Mouse (Mus musculus) kidney, adult 10 weeks (tissue): Measurements from ENCODE around the gene Mme. TPM values are rescaled to one million over a fixed set of nuclear protein-coding genes. Genes with fewer than 3 reads are reported as not detected.

Experiments
- polyA plus RNA-seq: library from polyadenylated mRNA; stranded (reverse); fragments of 350-450 nt; fragmentation: Illumina TruSeq; extraction: RNeasy Lipid Tissue Mini Kit (QIAGEN cat#74804); gene quantifications from one replicate; pipeline ENCODE4 v1.2.3, GENCODE M21; 2014; ENCODE audit warnings: low read depth, low replicate concordance

The Mme gene
- 429 TPM for polyA plus RNA-seq

DNA sequence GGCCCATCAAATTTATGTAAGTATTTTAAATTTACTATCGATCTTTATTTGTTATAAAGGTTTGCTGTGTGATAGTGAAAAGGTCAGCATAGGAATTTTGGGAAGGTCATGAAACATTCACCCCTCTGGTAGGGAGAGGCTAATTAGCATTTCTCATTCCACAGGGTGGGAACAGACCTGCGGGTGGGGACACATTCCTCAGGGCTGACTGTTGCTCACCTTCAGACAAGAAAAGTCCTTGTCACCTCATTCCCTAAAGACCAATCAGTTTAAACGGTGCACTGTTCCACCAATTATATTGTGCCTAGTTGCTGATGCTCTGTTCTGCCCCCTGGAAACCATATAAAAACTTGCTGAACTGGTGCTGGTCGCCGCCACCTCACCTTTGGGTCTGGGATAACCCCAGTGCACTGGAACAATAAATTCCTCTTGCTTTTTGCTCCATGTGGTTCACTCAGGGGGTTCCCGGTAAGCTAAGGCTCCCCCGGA, at the start of gene Mme:
Mme (plus strand) TSS at position 439 of the 489 bp plus-strand sequence.

Other genes with a start within 250 kb of the Mme start
- gene Gm34302, start 242.3 kb downstream of the Mme start, polyA plus RNA-seq, result not detected